Mouse (Mus musculus): ENCODE data around the gene Plekhb1.
A peak's percentile ranks its signal among the peaks of the same experiment; 100 is the strongest.

Plekhb1 gene

DNA sequence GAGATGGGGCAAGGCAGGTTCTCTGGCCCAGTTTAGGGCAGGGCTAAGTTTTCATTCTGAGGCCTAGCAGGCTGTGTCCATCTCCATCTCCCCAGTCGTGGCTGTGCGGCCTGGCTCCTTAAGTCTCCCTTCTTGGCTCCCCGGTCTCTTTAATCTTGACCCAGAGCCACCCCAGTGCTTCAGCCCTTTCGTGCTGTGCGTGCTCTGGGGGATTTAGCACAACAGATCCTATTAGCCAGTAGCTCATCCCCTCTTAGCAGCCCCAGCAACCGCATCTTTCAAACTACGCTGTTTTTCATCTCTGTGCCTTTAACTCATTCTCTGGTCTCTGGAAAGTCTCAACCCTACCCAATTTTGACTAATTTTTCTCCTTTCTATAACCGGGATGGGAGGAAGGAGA is at the start of gene Plekhb1:
Gene Plekhb1, minus strand, starts transcription at position 184 of the 400 bp plus-strand sequence.
- Histone ChIP-seq H3K4me1 (replicated peaks; ENCODE audit: low read depth, low read length) (peaks cover 44% of the 10 kb centered on the region), H3K9me3 (ENCODE audit: low read length) (no peaks in the 10 kb centered on the region), H3K4me3 (replicated peaks; ENCODE audit: low read length) (peak within 1 kb of the TSS; percentile 39; the same call in 1 of the 2 replicates), H3K36me3 (ENCODE audit: insufficient read depth, low read length) (no peaks in the 10 kb centered on the region), H3K27me3 (ENCODE audit: insufficient read depth, low read length) (no peaks in the 10 kb centered on the region)
- no peak for TF ChIP-seq NANOG (IDR thresholded peaks at IDR 0.05; ENCODE audit: borderline replicate concordance, low read length)
- TF ChIP-seq CTCF (conservative IDR thresholded peaks at IDR 0.05; ENCODE audit: low read length): no peak
- no peak for TF ChIP-seq POU5F1 (IDR thresholded peaks at IDR 0.05; ENCODE audit: borderline replicate concordance, low read length)

DNA sequence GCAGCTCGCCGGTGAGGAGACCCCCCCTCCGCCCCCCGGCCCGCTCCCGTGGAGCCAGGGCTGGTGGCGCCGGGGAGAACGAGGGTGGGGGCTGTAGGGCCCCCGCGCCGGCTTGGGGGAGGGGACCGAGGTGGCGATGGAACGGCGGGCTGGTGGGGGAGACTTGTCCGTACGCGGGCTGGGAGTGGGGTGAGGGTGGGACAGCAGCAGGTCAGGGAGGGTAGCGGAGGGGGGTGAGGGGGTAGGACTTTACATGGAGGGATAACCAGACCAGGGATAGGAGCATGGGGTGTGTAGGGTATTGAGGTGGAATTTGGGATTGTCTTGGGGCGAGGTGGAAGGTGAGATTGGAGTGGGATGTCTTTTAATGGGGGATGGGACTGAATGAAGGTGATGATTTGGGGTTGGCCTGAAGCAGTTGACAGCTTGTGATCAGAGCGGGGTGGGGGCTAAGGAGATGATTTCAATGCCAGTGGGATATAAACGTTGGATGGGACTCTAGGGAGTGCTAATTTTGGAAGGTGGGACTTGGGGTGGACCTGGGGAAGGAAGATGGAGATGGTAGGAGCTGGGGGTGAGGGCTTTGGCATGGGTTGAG is 44.8 kb upstream of the Plekhb1 start:
- Histone ChIP-seq H3K4me1 (replicated peaks; ENCODE audit: low read depth, low read length) (peaks cover 69% of the 10 kb centered on the region), H3K36me3 (ENCODE audit: insufficient read depth, low read length) (no peaks in the 10 kb centered on the region), H3K4me3 (replicated peaks; ENCODE audit: low read length) (peak overlapping the region; percentile 97), H3K9me3 (ENCODE audit: low read length) (no peaks in the 10 kb centered on the region), H3K27me3 (ENCODE audit: insufficient read depth, low read length) (no peaks in the 10 kb centered on the region)
- TF ChIP-seq POU5F1 (IDR thresholded peaks at IDR 0.05; ENCODE audit: borderline replicate concordance, low read length): no peak
- no peak for TF ChIP-seq NANOG (IDR thresholded peaks at IDR 0.05; ENCODE audit: borderline replicate concordance, low read length)
- no peak for TF ChIP-seq CTCF (conservative IDR thresholded peaks at IDR 0.05; ENCODE audit: low read length)

DNA sequence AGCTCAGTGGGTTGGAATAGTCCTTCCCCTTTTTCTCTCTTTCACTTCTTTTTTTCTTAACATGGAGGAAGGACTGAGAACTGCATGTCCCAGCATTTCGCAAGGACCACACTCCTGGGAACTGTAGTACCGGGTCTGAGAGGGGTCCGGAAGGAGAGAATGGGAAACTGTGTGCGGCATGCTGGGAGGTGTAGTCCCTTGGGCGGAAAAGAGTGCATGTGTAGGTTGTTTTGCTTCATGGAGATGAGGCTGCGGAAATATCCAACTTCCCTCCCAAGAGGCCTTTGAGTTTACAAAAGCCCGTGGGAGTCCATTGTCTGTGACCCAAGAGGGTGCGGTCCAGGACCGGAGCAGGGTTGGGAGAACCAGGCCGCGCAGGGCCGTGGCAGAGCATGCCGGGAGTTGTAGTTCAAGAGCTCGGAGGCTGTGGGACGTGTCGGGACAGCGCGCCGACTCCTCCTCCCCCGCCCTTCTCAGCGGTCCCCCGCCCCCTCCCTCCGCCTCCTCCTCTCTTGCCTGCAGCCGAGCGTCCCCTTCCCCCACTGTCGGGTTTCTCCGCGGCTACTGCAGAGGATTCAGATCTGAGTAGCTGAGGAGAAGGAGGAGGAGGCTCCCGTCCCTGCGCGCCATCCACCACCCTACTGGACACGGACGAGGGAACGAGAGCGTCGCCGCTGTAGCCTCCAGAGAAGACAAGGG is 44.1 kb upstream of the Plekhb1 start, which contains the start of gene Fam168a:
Gene Fam168a, plus strand, starts transcription at position 493 of the 699 bp plus-strand sequence.
- TF ChIP-seq NANOG (IDR thresholded peaks at IDR 0.05; ENCODE audit: borderline replicate concordance, low read length) (no peak), POU5F1 (IDR thresholded peaks at IDR 0.05; ENCODE audit: borderline replicate concordance, low read length) (no peak), CTCF (conservative IDR thresholded peaks at IDR 0.05; ENCODE audit: low read length) (no peak)
- no peaks in the 10 kb centered on the region for H3K36me3 ChIP-seq (ENCODE audit: insufficient read depth, low read length)
- no peaks in the 10 kb centered on the region for H3K27me3 ChIP-seq (ENCODE audit: insufficient read depth, low read length)
- peaks cover 70% of the 10 kb centered on the region for H3K4me1 ChIP-seq (replicated peaks; ENCODE audit: low read depth, low read length)
- H3K9me3 ChIP-seq (ENCODE audit: low read length): no peaks in the 10 kb centered on the region
- peak within 1 kb of the TSS; percentile 97 for H3K4me3 ChIP-seq (replicated peaks; ENCODE audit: low read length)

DNA sequence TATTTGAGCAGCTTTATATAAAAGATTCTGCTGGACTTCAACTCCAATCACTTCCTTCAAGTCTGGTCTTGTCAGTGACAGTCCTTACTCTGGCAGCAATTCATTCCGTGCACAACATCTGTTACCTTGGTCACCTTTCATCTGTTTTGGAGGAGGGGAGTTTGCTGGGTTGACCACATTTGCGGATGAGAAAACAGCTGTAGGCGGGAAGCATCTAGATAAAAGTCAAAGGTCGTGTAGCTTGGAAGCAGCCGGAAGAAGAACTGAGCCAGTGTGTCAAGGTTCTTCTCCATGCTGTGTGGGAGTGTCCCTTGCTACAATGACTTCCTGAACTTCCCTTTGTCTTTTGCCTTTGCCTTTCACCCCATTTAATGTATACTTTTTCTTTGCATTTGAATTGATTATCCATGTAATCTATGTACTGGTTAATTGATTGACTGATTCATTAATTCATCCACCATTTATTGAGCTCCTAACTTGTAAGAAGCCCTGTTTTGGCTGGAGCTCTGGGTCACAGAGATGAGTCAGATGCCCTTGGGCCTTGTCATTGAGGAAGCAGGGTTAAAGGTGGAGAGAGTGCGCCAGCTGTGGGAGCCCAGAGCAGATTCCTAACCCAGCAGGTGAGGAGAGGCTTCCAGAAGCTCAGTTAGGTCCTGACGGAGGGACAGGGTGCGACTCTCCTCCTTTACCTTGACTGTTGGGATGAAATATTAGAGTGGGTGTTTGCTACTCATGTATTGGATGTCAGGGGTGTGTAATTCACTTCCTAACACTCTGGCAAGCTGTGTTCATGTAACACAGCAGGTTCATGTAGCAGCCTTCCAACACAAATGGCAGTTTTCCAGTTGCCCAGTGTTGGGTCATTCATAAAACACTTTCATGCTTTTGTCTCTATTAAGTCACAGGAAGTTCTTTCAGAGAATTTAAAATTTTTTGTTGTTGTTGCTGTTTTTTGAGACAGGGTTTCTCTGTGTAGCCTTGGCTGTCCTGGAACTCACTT is 37.9 kb upstream of the Plekhb1 start:
- TF ChIP-seq POU5F1 (IDR thresholded peaks at IDR 0.05; ENCODE audit: borderline replicate concordance, low read length) (no peak), NANOG (IDR thresholded peaks at IDR 0.05; ENCODE audit: borderline replicate concordance, low read length) (peak; percentile 52; the same call in 1 of the 2 replicates), CTCF (conservative IDR thresholded peaks at IDR 0.05; ENCODE audit: low read length) (no peak)
- no peaks in the 10 kb centered on the region for H3K36me3 ChIP-seq (ENCODE audit: insufficient read depth, low read length)
- H3K9me3 ChIP-seq (ENCODE audit: low read length): peaks cover 8% of the 10 kb centered on the region
- 0 out of 2 replicates have a peak overlapping the region, but pooled peaks have one; percentile 23 for H3K4me3 ChIP-seq (replicated peaks; ENCODE audit: low read length)
- H3K27me3 ChIP-seq (ENCODE audit: insufficient read depth, low read length): no peaks in the 10 kb centered on the region
- peaks cover 53% of the 10 kb centered on the region for H3K4me1 ChIP-seq (replicated peaks; ENCODE audit: low read depth, low read length)

DNA sequence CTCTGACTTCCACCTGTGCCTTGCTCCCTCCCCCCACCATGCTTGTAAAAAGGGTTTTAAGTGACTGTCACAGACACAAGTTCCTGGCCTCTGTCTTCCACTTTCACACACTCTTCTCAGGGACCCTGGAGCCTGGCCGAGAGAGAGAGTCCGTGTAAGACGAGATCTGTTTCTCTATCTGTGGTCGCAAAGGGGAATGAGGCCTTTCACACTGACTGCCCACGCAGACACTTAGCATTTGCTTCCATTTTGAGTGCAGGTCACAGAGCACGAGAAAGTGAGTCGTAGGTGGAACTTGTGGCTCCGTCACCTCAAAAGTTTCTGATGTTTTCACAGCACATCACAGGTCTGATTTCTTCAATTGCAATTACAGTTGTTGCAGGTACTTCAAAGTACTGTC is 31.0 kb upstream of the Plekhb1 start:
- Histone ChIP-seq H3K36me3 (ENCODE audit: insufficient read depth, low read length) (no peaks in the 10 kb centered on the region), H3K9me3 (ENCODE audit: low read length) (peaks cover 6% of the 10 kb centered on the region), H3K27me3 (ENCODE audit: insufficient read depth, low read length) (no peaks in the 10 kb centered on the region), H3K4me3 (replicated peaks; ENCODE audit: low read length) (no peak overlapping the region), H3K4me1 (replicated peaks; ENCODE audit: low read depth, low read length) (peaks cover 7% of the 10 kb centered on the region; the same call in 1 of the 2 replicates)
- TF ChIP-seq POU5F1 (IDR thresholded peaks at IDR 0.05; ENCODE audit: borderline replicate concordance, low read length) (no peak), NANOG (IDR thresholded peaks at IDR 0.05; ENCODE audit: borderline replicate concordance, low read length) (no peak), CTCF (conservative IDR thresholded peaks at IDR 0.05; ENCODE audit: low read length) (no peak)

DNA sequence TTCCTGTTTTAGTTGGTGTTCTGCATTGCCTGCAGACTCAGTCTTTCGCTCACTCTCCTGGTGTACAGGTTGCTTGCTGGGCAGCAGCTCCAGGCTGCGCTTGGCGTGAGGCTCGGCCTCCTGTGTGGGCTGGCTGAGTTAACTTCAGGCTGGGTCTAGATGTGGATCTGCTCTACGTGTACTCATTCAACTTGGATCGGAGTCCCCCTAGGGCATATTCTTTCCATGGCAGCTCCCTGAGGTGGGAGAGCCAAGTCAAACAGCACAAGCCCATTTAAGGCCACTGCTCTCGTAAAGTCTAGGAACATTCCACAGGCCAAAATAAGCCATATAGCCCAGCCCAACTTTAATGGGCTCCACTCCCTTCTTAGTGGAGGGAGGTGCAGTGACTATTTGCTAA is 26.3 kb upstream of the Plekhb1 start:
- Histone ChIP-seq H3K4me1 (replicated peaks; ENCODE audit: low read depth, low read length) (peaks cover 9% of the 10 kb centered on the region), H3K9me3 (ENCODE audit: low read length) (no peaks in the 10 kb centered on the region), H3K4me3 (replicated peaks; ENCODE audit: low read length) (no peak overlapping the region), H3K27me3 (ENCODE audit: insufficient read depth, low read length) (no peaks in the 10 kb centered on the region), H3K36me3 (ENCODE audit: insufficient read depth, low read length) (no peaks in the 10 kb centered on the region)
- TF ChIP-seq NANOG (IDR thresholded peaks at IDR 0.05; ENCODE audit: borderline replicate concordance, low read length): no peak
- TF ChIP-seq POU5F1 (IDR thresholded peaks at IDR 0.05; ENCODE audit: borderline replicate concordance, low read length): no peak
- TF ChIP-seq CTCF (conservative IDR thresholded peaks at IDR 0.05; ENCODE audit: low read length): no peak

DNA sequence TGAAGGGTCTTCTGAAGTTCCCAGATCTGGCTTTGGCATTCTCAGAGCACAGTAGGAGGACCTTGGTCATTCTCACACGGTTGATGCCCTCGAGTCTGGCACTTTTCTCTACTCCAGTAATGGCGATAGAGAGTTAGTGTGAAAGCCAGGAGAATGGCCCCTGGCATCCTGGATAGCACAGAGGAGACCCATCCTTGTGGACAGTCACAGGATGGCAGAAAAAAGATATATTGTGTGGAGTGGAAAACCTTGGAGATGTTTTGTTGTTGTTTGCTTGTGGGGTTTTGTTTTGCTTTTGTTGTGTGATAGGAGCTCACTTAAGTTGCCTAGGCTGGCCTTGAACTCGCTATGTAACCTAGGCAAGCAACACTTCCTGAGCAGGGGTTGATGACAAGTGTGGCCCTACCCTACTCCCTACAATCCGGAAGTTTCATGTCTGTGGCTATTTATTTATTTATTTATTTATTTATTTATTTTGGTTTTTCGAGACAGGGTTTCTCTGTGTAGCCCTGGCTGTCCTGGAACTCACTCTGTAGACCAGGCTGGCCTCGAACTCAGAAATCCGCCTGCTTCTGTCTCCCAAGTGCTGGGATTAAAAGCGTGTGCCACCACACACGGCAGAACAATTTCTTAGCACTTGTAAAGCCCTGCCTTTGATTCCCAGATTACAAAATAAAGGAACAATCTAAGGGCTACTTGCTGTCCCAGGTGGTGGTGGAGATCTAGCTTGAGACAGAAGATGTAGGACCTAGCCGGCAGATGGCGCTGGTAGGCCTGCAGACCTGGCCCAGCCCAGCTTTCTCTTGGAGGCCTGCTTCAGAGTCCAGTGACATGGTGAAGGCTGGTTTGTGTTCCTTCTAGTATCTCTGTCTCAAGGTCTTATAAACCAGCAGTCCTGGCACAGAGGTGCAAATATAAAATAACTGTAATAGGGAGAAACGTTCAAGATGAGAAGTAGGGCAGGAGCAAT is 23.1 kb upstream of the Plekhb1 start:
- no peaks in the 10 kb centered on the region for H3K9me3 ChIP-seq (ENCODE audit: low read length)
- peaks cover 10% of the 10 kb centered on the region for H3K4me1 ChIP-seq (replicated peaks; ENCODE audit: low read depth, low read length)
- no peaks in the 10 kb centered on the region for H3K36me3 ChIP-seq (ENCODE audit: insufficient read depth, low read length)
- TF ChIP-seq CTCF (conservative IDR thresholded peaks at IDR 0.05; ENCODE audit: low read length) (peak; percentile 60), POU5F1 (IDR thresholded peaks at IDR 0.05; ENCODE audit: borderline replicate concordance, low read length) (no peak), NANOG (IDR thresholded peaks at IDR 0.05; ENCODE audit: borderline replicate concordance, low read length) (no peak)
- no peaks in the 10 kb centered on the region for H3K27me3 ChIP-seq (ENCODE audit: insufficient read depth, low read length)
- no peak overlapping the region for H3K4me3 ChIP-seq (replicated peaks; ENCODE audit: low read length)

All from E14TG2a.4 (cell line).